Mouse (Mus musculus): ENCODE results near the gene Zfp651. TPM values are rescaled to one million over a fixed set of nuclear protein-coding genes. Genes with fewer than 3 reads are reported as not detected.

The Zfp651 gene
- total RNA-seq, 1 experiment, result 8.0 TPM

DNA sequence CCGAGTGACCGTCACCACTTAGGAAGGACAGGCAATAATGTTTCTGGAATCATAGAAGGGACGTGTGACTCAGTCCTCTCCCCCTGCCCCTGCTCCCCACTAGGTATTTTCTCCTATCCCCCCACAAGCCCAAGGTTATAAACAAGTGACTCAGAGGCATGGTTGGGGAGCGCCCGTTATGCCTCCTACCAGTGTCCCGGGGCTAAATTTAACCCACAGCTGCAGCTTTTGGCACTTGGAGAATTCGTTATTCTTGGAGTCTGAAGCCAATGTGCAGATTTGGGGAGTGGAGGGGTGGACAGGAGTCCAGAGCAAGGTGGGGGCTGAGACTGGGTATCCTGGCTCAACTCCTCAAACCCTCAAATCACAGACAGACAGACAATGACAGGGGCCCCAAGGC, 17.4 kb downstream of the Zfp651 start:
- H3K36me3 ChIP-seq (ENCODE audit: control insufficient read depth, insufficient read depth, low read length, poor library complexity, severe bottlenecking), result no peaks in the 10 kb centered on the region
- H3K9me3 ChIP-seq (ENCODE audit: control insufficient read depth, insufficient read depth, low read depth, low read length), result no peaks in the 10 kb centered on the region
- in situ Hi-C loops (cut with MboI; ENCODE audit: low sequenced_read_pairs in 2 of 2, unreplicated experiment in 2 of 2), result no loop called here
- DNase-seq (ENCODE audit: low read depth, low spot score), result no peak
- no peak overlapping the region for H3K9ac ChIP-seq (ENCODE audit: insufficient read depth, low read depth, low read length, poor library complexity, severe bottlenecking)
- H3K4me1 ChIP-seq (ENCODE audit: control insufficient read depth in 2 of 2, insufficient read depth in 2 of 2, low read length in 2 of 2, poor library complexity in 1 of 2), result peaks cover 0 to 4% of the 10 kb centered on the region in 2 experiments; a peak in 1 of 4 replicates
- no peak overlapping the region for H3K27ac ChIP-seq (ENCODE audit: insufficient read depth, low read depth, low read length, poor library complexity, severe bottlenecking)
- no peak overlapping the region for H3K4me3 ChIP-seq (ENCODE audit: insufficient read depth in 1 of 2, low read depth in 1 of 2, low read length in 2 of 2, poor library complexity in 1 of 2, severe bottlenecking in 1 of 2)
- no peak for TF ChIP-seq CHD2 (IDR thresholded peaks at IDR 0.05; ENCODE audit: low read depth, low read length)
- no peak for TF ChIP-seq MAFK (IDR thresholded peaks at IDR 0.05; ENCODE audit: insufficient read depth, low read depth, low read length)
- TF ChIP-seq ZNF384 (IDR thresholded peaks at IDR 0.05; ENCODE audit: low read depth, low read length), result no peak
- no peak for TF ChIP-seq ZC3H11A (IDR thresholded peaks at IDR 0.05; ENCODE audit: borderline replicate concordance, low read depth, low read length)
- no peak for TF ChIP-seq HCFC1 (IDR thresholded peaks at IDR 0.05; ENCODE audit: borderline replicate concordance, insufficient read depth, low read length)

DNA sequence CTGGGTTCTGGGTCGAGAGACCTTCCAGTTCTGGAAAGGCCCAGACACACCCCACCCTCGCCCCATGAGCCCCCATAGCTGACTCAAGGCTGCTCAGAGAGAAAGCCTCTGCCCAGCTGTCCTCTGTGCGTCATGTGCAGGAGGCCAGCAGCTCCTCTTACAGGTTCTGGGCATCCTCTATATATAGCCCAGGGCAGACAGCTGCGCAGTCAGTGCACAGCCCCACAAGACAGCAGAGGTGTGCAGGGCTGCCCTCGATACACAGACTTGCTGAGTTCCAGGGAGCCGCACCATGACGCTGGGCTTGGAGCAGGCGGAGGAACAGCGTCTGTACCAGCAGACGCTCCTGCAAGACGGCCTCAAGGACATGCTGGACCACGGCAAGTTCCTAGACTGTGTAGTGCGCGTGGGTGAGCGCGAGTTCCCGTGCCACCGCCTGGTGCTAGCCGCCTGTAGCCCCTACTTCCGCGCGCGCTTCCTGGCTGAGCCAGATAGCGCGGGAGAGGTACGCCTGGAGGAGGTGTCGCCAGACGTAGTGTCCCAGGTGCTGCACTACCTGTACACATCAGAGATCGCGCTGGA, 18.4 kb downstream of the Zfp651 start, which contains the start of gene Klhl40:
Gene Klhl40 (plus strand): TSS at position 124 of the 582 bp plus-strand sequence.
- in situ Hi-C loops (cut with MboI; ENCODE audit: low sequenced_read_pairs in 2 of 2, unreplicated experiment in 2 of 2), result no loop called here
- H3K36me3 ChIP-seq (ENCODE audit: control insufficient read depth, insufficient read depth, low read length, poor library complexity, severe bottlenecking), result no peaks in the 10 kb centered on the region
- no peak within 1 kb of the TSS for H3K27ac ChIP-seq (ENCODE audit: insufficient read depth, low read depth, low read length, poor library complexity, severe bottlenecking)
- TF ChIP-seq ZC3H11A (IDR thresholded peaks at IDR 0.05; ENCODE audit: borderline replicate concordance, low read depth, low read length) (no peak), ZNF384 (IDR thresholded peaks at IDR 0.05; ENCODE audit: low read depth, low read length) (no peak), CHD2 (IDR thresholded peaks at IDR 0.05; ENCODE audit: low read depth, low read length) (no peak), MAFK (IDR thresholded peaks at IDR 0.05; ENCODE audit: insufficient read depth, low read depth, low read length) (no peak), HCFC1 (IDR thresholded peaks at IDR 0.05; ENCODE audit: borderline replicate concordance, insufficient read depth, low read length) (no peak)
- H3K4me1 ChIP-seq (ENCODE audit: control insufficient read depth in 2 of 2, insufficient read depth in 2 of 2, low read length in 2 of 2, poor library complexity in 1 of 2), result peaks cover 0 to 4% of the 10 kb centered on the region in 2 experiments; a peak in 1 of 4 replicates
- peak within 1 kb of the TSS; percentile 2; the same call in 1 of the 2 replicates for H3K9ac ChIP-seq (ENCODE audit: insufficient read depth, low read depth, low read length, poor library complexity, severe bottlenecking)
- no peaks in the 10 kb centered on the region for H3K9me3 ChIP-seq (ENCODE audit: control insufficient read depth, insufficient read depth, low read depth, low read length)
- no peak for DNase-seq (ENCODE audit: low read depth, low spot score)
- peak within 1 kb of the TSS; percentile 8 to 44; a peak in 2 of 4 replicates for H3K4me3 ChIP-seq (ENCODE audit: insufficient read depth in 1 of 2, low read depth in 1 of 2, low read length in 2 of 2, poor library complexity in 1 of 2, severe bottlenecking in 1 of 2)

DNA sequence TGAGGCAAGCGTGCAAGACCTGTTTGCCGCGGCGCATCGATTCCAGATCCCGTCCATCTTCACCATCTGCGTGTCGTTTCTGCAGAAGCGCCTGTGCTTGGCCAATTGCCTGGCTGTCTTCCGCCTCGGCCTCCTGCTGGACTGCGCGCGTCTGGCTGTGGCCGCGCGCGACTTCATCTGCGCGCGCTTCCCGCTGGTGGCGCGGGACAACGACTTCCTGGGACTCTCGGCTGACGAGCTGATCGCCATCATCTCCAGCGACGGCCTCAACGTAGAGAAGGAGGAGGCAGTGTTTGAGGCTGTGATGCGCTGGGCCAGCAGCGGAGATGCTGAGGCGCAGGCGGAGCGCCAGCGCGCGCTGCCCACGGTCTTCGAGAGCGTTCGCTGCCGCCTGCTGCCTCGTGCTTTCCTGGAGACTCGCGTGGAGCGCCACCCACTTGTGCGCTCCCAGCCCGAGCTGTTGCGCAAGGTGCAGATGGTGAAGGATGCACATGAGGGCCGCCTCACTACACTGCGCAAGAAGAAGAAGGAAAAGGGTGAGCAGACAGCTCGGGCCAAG, 19.0 kb downstream of the Zfp651 start:
- in situ Hi-C loops (cut with MboI; ENCODE audit: low sequenced_read_pairs in 2 of 2, unreplicated experiment in 2 of 2), result no loop called here

DNA sequence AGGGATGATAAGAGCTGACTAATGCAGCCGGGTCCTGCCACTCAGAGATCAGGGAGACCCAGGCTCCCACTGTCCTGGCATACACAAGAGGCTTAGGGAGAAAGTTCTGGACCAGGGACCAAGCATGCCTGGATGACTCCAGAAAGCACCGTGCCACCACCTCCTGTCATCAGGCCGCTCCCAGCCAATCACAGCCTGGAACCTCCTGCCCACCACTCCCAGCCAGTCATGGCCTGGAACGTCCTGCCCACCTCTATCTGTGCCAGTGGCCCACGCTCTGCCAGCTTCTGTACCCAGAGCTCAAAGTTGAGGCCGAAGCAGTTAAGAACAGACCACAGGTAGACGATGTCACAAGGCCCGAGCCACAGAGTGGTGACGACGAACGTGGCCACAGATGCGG, 25.7 kb downstream of the Zfp651 start:
- DNase-seq (ENCODE audit: low read depth, low spot score), result no peak
- in situ Hi-C loops (cut with MboI; ENCODE audit: low sequenced_read_pairs in 2 of 2, unreplicated experiment in 2 of 2), result no loop called here
- Histone ChIP-seq H3K9ac (ENCODE audit: insufficient read depth, low read depth, low read length, poor library complexity, severe bottlenecking) (no peak overlapping the region), H3K36me3 (ENCODE audit: control insufficient read depth, insufficient read depth, low read length, poor library complexity, severe bottlenecking) (no peaks in the 10 kb centered on the region), H3K9me3 (ENCODE audit: control insufficient read depth, insufficient read depth, low read depth, low read length) (no peaks in the 10 kb centered on the region), H3K4me3 (ENCODE audit: insufficient read depth in 1 of 2, low read depth in 1 of 2, low read length in 2 of 2, poor library complexity in 1 of 2, severe bottlenecking in 1 of 2) (no peak overlapping the region), H3K4me1 (ENCODE audit: control insufficient read depth in 2 of 2, insufficient read depth in 2 of 2, low read length in 2 of 2, poor library complexity in 1 of 2) (no peaks in the 10 kb centered on the region; a peak in 1 of 4 replicates), H3K27ac (ENCODE audit: insufficient read depth, low read depth, low read length, poor library complexity, severe bottlenecking) (no peak overlapping the region)
- no peak for TF ChIP-seq MAFK (IDR thresholded peaks at IDR 0.05; ENCODE audit: insufficient read depth, low read depth, low read length)
- no peak for TF ChIP-seq HCFC1 (IDR thresholded peaks at IDR 0.05; ENCODE audit: borderline replicate concordance, insufficient read depth, low read length)
- TF ChIP-seq ZC3H11A (IDR thresholded peaks at IDR 0.05; ENCODE audit: borderline replicate concordance, low read depth, low read length), result no peak
- TF ChIP-seq CHD2 (IDR thresholded peaks at IDR 0.05; ENCODE audit: low read depth, low read length), result no peak
- no peak for TF ChIP-seq ZNF384 (IDR thresholded peaks at IDR 0.05; ENCODE audit: low read depth, low read length)

More for the DNA sequence above, 19.0 kb downstream of the Zfp651 start:
- DNase-seq (ENCODE audit: low read depth, low spot score), result no peak
- no peak overlapping the region for H3K27ac ChIP-seq (ENCODE audit: insufficient read depth, low read depth, low read length, poor library complexity, severe bottlenecking)
- peaks cover 0 to 4% of the 10 kb centered on the region in 2 experiments; a peak in 1 of 4 replicates for H3K4me1 ChIP-seq (ENCODE audit: control insufficient read depth in 2 of 2, insufficient read depth in 2 of 2, low read length in 2 of 2, poor library complexity in 1 of 2)
- H3K4me3 ChIP-seq (ENCODE audit: insufficient read depth in 1 of 2, low read depth in 1 of 2, low read length in 2 of 2, poor library complexity in 1 of 2, severe bottlenecking in 1 of 2), result peak overlapping the region; percentile 8 to 44; a peak in 2 of 4 replicates
- peak overlapping the region; percentile 2; the same call in 1 of the 2 replicates for H3K9ac ChIP-seq (ENCODE audit: insufficient read depth, low read depth, low read length, poor library complexity, severe bottlenecking)
- no peak for TF ChIP-seq CHD2 (IDR thresholded peaks at IDR 0.05; ENCODE audit: low read depth, low read length)
- TF ChIP-seq HCFC1 (IDR thresholded peaks at IDR 0.05; ENCODE audit: borderline replicate concordance, insufficient read depth, low read length), result no peak
- no peak for TF ChIP-seq MAFK (IDR thresholded peaks at IDR 0.05; ENCODE audit: insufficient read depth, low read depth, low read length)
- no peak for TF ChIP-seq ZC3H11A (IDR thresholded peaks at IDR 0.05; ENCODE audit: borderline replicate concordance, low read depth, low read length)
- no peak for TF ChIP-seq ZNF384 (IDR thresholded peaks at IDR 0.05; ENCODE audit: low read depth, low read length)
- H3K36me3 ChIP-seq (ENCODE audit: control insufficient read depth, insufficient read depth, low read length, poor library complexity, severe bottlenecking), result no peaks in the 10 kb centered on the region
- H3K9me3 ChIP-seq (ENCODE audit: control insufficient read depth, insufficient read depth, low read depth, low read length), result no peaks in the 10 kb centered on the region
